Mouse (Mus musculus) yolk sac, embryonic 10.5 days (tissue): ENCODE measurements around the gene Cox6b2.

Source experiments
- DNase-seq: peaks from one replicate; pipeline ENCODE4 v3.0.0-alpha.2; 2017; ENCODE audit warnings: low spot score

Gene Cox6b2

DNA sequence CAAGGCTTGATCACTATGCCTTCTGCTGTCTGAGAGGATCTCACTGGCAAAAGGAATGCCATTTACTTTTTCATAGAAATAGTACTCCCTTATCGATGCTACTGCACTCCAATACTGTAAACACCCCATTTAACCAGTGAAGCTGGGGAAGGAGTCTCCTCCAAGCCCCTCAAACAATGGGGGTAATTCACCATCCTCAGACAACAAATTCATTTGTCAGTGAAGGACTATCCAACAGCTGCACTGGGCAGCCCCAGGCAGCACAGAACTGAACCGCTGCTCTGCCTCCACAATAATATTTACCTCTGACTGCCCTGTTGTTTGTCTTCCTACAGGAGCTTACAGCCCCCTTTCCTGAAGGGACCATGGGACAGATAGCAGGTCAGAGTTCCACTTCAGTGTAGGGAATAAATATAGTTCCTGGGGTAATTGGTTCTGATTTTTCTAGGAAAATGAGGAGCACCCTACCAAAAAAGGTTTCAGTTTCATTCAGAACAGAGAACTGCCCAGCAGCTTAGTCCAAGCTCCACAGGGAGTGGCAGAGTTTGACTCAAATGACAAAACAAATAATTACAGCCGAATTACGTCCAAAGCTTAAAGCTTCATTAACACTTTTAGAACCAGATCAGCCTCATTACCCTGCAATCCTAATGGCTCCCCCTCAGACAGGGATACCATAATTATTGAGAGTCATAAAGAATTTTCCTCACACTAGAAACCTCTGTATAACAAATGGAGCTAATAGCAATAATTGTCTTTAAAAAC, 12.2 kb upstream of the Cox6b2 start:
- no peak for DNase-seq

DNA sequence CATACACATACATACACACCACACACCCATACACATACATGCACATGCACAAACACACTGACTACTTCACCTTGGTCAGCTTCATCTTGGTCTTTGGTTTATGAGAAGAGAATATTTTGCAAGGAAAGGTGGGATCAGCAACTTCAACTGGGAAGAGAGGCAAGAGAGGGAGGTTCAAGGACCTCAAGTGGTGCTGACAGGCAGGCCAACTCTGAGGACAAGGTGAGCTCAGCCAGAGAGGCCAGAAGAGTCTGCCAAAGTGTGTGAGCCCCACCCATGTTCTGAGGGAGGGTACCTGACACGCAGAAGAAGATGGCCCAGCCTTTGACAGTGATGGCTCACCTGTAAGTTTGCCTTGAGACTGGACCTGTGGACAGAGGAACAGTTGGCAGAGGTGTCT, 6.8 kb upstream of the Cox6b2 start:
- DNase-seq: no peak

GRCm38 (mm10) chr7:4751971-4752820, 698 bp downstream of the Cox6b2 start:
- peak; percentile 66 for DNase-seq

DNA sequence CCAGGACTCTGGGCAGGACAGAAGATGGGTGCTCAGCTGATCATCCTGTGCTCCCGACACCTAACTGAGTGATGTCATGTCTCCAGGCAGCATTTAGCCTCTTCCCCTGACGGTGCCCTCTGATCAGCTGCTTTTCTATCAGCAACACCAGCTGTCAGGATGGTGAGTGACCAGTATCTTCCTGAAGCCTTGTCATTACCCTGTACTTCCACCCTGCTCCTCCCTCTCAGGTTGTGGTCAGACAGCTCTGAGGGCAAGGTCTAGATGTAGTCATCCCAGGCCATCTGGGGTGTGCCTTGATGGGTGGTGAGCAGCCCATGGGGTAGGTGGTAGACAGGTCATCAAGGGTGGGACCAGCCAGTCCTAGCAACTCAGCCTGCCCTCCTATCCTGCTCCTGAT, 3.7 kb downstream of the Cox6b2 start:
- no peak for DNase-seq

GRCm38 (mm10) chr7:4748321-4748720, 4.6 kb downstream of the Cox6b2 start:
- DNase-seq: no peak

DNA sequence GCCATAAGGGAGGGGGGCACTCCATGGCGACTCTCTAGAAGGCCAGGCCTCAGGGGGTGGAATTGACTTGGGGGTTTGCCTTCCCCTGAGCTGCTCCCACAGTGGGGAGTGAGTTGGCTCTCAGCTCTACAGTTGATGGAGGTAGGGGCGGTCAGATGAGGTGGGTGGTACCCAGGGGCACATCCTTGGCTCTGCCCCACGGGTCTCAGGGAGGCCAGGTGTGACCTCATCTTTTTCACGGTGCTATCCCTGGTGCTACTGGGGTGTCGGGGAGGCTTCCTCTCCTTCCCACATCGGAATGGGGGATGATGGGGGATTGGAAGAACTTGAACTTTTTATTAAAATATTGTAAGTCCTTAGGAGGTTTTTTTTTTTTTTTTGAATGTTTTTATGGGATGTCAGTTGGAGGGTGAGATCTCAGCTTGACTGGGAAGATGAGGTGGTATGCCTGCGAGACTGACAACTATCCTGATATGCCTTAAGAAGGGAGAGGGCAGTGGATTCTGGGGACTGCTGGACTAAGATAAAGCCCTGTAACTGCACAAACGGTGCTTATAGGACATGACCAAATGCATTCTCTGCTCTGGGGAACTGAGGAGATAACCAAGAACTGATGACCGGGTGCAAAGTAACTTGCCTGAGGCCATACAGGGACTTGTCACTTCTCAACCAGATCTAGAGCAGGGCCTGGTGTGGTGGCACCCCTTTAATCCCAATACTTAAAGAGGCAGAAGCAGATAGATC, 5.6 kb downstream of the Cox6b2 start:
- no peak for DNase-seq

DNA sequence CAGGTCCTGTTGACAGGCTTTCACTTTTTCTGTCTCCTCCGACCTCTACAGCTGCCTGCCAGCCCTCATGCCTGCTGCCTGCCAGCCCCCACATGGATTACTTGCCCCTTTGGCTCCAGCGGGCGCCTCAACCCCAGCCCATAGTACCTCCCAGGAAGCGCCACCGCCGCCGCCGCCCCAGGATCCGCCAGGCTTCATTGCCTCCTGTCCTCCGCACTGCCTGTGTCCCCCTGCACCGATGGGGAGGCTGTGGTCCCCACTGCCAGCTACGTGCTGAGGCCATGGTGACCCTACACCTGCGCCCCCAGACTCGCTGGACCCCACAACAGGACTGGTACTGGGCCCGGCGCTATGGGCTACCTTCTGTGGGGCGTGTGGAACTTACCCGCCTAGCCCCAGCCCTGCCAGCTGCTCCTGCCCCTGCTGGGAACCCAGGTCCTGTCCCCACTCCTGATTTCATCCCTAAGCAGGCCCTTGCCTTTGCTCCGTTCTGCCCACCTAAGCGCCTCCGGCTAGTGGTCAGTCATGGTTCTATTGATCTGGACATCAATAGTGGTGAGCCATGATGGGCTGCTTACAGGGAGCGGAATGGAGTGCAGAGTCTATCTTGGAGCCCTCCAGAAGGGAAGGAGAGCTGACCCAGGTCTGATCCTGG, 6.4 kb downstream of the Cox6b2 start:
- no peak for DNase-seq

DNA sequence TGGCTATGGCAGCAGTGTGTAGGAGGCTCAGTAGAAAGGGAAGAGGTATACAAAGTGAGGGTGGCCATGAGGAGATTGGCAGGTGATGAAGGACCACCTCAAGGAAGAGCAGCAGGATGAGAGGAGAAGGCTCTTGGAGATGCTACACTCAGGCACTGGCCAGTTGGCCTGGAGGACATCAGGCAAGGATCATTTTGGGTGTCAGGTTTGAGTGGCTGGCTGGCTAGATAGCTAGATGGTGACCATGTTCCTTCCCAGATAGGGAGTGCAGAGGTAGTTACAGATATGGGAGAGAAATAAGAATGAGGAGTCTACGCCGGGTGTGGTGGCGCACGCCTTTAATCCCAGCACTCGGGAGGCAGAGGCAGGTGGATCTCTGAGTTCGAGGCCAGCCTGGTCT, 8.0 kb downstream of the Cox6b2 start:
- no peak for DNase-seq

DNA sequence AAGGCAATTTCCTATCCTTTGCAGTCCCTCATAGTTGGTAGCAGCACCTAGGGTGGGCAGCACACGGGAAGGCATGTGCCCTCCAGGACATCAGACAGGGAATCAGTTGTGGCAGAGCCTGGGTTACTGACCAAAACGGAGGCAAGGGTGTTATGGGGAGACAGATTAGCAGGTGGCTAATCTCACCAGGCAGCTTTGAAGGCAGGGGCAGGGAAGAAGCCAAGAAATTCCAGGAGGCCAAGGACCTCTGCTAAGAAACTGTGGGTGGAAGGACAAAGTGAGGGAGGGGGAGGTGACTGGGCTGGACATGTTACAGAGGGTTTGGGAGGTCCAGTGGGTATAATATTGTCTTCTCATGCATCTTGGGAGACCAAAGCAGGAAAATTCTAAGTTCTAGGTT, 9.5 kb downstream of the Cox6b2 start:
- DNase-seq: no peak

DNA sequence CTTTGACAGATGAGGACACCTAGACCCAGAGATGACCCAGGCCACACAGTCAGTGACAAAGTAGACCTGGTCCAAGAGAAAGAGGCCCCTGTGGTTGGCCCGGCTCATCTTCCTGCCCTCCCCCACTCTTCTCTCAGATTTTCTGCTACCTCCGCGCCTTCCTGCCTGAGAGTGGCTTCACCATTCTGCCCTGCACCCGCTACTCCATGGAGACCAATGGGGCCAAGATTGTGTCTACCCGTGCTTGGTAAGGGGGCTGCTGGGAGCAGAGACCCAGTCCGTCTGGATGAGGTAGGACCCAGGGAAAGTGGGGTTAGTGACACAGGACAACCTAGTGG, 10.4 kb downstream of the Cox6b2 start:
- DNase-seq: no peak

- DNase-seq: no peak
These were observed 11.0 kb downstream of the Cox6b2 start for GRCm38 (mm10) chr7:4741672-4742481.

DNA sequence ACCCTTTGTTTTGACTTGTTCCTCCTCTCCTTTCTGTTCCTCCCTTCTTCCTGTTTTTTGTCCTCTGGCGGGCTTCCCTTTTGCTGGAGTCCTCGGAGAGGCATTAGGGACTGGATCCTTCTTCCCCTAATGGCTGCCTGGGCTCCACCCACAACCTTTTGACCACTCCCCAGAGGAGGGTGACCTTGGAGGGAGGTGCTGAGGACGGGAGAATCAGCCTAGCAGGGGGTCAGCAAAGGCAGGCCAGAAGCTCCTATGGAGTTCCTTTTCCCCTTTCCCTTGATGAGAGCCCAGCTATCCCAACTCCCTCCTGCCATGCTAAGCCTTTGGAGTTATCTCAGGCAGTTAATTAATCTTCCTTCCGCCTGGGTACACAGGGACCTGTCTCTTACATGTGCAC, 11.7 kb downstream of the Cox6b2 start:
- DNase-seq: peak; percentile 55

- no peak for DNase-seq
These were observed 12.6 kb downstream of the Cox6b2 start for GRCm38 (mm10) chr7:4740309-4740727.

GRCm38 (mm10) chr7:4739544-4740275, 13.2 kb downstream of the Cox6b2 start, which contains the start of gene Kmt5c:
Gene Kmt5c, plus strand, starts transcription at chr7:4740115.
- peak; percentile 100 for DNase-seq

DNA sequence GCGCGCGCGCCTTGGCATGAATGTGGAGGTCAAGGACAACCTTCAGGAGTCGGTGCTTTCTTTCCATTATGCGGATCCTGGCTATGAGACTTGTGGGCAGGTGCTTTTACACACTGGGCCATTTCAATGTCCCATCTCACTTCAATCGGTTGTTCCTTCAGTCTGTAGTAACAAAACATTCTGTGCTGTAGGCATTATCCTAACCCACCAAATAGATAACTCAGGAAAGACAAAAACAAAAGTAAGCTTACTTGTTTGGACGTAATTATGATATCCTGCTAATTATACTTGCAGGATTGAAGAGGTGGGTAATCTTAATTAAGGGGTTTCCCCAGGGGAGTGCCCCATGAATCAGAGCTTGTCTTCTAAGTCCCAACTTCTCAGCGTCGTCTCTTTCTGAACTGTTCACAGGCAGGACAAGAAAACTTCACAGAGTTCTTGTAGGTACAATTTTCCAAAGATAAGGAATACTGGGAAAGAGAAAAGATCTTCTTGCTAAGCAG, 13.8 kb downstream of the Cox6b2 start:
- DNase-seq: no peak

DNA sequence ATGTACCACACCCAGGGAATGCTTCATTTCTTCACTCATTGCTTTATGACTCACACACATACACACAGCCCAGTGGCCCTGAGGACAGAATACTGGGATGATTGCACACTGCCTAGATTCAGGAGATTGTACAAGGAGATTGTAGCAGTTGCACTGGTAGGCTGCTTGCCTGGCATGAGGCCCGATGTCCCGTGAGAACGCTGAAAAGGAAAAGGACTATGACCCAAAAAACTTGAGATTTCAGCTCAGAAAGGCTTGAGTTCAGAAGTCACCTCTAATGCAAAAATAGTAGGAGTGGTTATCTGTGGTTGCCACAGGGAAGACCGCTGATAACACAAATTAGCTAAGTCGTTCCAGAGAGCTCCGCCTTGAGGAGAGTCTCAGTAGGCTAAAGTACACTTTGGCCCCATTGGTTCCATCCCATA, 19.9 kb downstream of the Cox6b2 start:
- DNase-seq: peak; percentile 47

- DNase-seq: no peak
These were observed 21.8 kb downstream of the Cox6b2 start for GRCm38 (mm10) chr7:4731090-4731489.

GRCm38 (mm10) chr7:4725169-4725568, 27.7 kb downstream of the Cox6b2 start, which contains the start of gene Tmem150b:
Gene Tmem150b, minus strand, starts transcription at chr7:4725249.
- no peak for DNase-seq

- DNase-seq: no peak
These were observed 28.5 kb downstream of the Cox6b2 start for GRCm38 (mm10) chr7:4724359-4724758.

- DNase-seq: no peak
These were observed 29.4 kb downstream of the Cox6b2 start for GRCm38 (mm10) chr7:4723508-4723907.
